ENCODE assay signal across 8 mouse cellular contexts in the genomic region with DNA sequence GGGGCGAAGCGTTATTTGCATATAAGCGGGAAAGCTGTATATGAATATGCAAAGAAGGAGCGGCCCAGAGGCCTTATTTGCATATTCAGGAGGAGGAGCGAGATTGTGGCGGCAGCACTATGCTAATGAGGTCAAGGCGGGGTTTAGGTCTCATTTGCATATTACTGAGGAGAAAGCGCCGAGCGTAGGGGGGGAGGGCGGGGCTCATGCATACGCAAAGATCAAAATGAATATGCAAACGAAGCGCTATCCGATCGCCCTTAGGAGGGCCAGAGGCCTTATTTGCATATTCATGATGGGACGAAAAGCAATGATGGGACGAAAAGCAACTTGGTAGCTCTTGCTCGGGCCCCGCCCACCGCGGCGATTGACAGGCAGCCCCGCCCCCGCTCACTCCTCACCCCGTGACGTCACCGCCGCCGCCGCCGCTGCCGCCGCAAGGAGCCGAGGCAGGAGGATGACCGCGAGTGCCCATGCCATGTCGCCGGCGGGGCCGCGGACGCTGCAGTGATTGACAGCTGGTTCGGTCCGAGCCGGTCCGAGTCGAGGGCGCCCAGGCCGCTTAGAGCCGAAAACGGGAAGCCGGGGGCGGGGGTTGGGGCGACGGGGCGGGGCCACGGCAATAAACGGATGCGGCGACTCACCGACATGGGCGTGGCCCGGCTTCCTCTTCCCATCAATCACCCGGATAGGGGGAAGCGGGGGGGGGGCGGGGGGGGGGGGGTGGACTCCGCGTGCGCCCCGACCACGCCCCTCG. TPM values are rescaled to one million over a fixed set of nuclear protein-coding genes. Genes with fewer than 3 reads are reported as not detected.
A peak's percentile ranks its signal among the peaks of the same experiment; 100 is the strongest.
DNase-seq lines count a peak whose midpoint lies in the region; ATAC-seq lines count a peak whose summit lies in the region.

TSS of gene Crlf2 (minus strand) at position 590 of the 757 bp plus-strand sequence.

- no peaks in the 10 kb centered on the region for H3K4me1 ChIP-seq in intestine, embryonic 14.5 days (replicated peaks; ENCODE audit: control insufficient read depth, insufficient read depth, low read length)

- H3K27me3 ChIP-seq in intestine, embryonic 14.5 days (replicated peaks; ENCODE audit: control insufficient read depth, insufficient read depth, low read length), result no peaks in the 10 kb centered on the region

- DNase-seq in adrenal gland, adult 18-20 months (ENCODE audit: low spot score in 2 of 2), result peak; percentile 86 to 94
- DNase-seq in embryo, embryonic 11 days, result peak; percentile 95
- peak; percentile 83 for DNase-seq in gastrocnemius, postnatal 25 days
- DNase-seq in intestine, embryonic 14.5 days (ENCODE audit: low spot score), result peak; percentile 97
- peak; percentile 93 to 97 for DNase-seq in left cerebral cortex, postnatal 14 days (ENCODE audit: low spot score in 2 of 2)
- peak; percentile 92 for DNase-seq in mesoderm, embryonic 11.5 days (ENCODE audit: low read depth, low spot score)
- peak; percentile 93 to 95 for DNase-seq in right cerebral cortex, postnatal 36 days (ENCODE audit: low spot score in 2 of 2)
- peak; percentile 93 for DNase-seq in yolk sac, embryonic 10.5 days (ENCODE audit: low spot score)

- intact Hi-C loops in left cerebral cortex, postnatal 14 days (cut with DNase I), result loop anchor here (5.0 kb wide), 1 partner anchor 549 kb away; the partner anchor contains the start of gene Gtpbp6

- under 1% methylated on average over 51 of the region's 73 CpGs for WGBS in intestine, embryonic 14.5 days

- peak within 1 kb of the TSS; percentile 94 for H3K27ac ChIP-seq in intestine, embryonic 14.5 days (ENCODE audit: low read depth)

- H3K9ac ChIP-seq in intestine, embryonic 14.5 days (ENCODE audit: low read length), result peak within 1 kb of the TSS; percentile 62

- H3K9me3 ChIP-seq in intestine, embryonic 14.5 days (ENCODE audit: control insufficient read depth, low read length), result peaks cover 29% of the 10 kb centered on the region

- H3K4me2 ChIP-seq in intestine, embryonic 14.5 days (ENCODE audit: low read length), result peak within 1 kb of the TSS; percentile 50

- ATAC-seq in intestine, embryonic 14.5 days (replicated peaks; ENCODE audit: low FRiP score, low TSS enrichment, low read depth), result peak; percentile 62

- H3K4me3 ChIP-seq in intestine, embryonic 14.5 days (ENCODE audit: low read depth, low read length), result peak within 1 kb of the TSS; percentile 64

- no peaks in the 10 kb centered on the region for H3K36me3 ChIP-seq in intestine, embryonic 14.5 days (ENCODE audit: control insufficient read depth, insufficient read depth, low read length)

RNA-seq across cellular contexts. Expression of gene Crlf2, which starts in this region (rescaled TPM):
- total RNA-seq in adrenal gland, adult 18-20 months (2021), result 10 to 100 TPM; 36.6 to 38.6 TPM
- total RNA-seq in gastrocnemius, postnatal 25 days (2021), result 1 to 10 TPM; 3.0 to 4.4 TPM
- 10.8 and 11.0 TPM in 2 replicates for polyA plus RNA-seq in intestine, embryonic 14.5 days (2014; fragmentation: Nextera tagmentation; extraction: Ambion mirVana)
- 10 to 100 TPM; 34.8 to 43.3 TPM for total RNA-seq in left cerebral cortex, postnatal 14 days (2021)

Comparison
In these comparisons a context has a peak if more than half of its experiments do, and no peak if none do; other contexts are left out.
1. Peak in every context shown above with its lines: DNase-seq, ATAC-seq, H3K4me3 ChIP-seq and H3K27ac ChIP-seq.
2. RNA of gene Crlf2 (total RNA-seq): 34.8 to 43.3 TPM in left cerebral cortex, postnatal 14 days and 36.6 to 38.6 TPM in adrenal gland, adult 18-20 months; 3.0 to 4.4 TPM in gastrocnemius, postnatal 25 days; every median in the first group is over 4 times any median in the second.